Mouse (Mus musculus): ENCODE data around the gene Ifnar2. TPM values are rescaled to one million over a fixed set of nuclear protein-coding genes. Genes with fewer than 3 reads are reported as not detected.
A peak's percentile ranks its signal among the peaks of the same experiment; 100 is the strongest.

Ifnar2 gene
- polyA plus RNA-seq, 1 experiment from 2014 or later, result 53.9 TPM

DNA sequence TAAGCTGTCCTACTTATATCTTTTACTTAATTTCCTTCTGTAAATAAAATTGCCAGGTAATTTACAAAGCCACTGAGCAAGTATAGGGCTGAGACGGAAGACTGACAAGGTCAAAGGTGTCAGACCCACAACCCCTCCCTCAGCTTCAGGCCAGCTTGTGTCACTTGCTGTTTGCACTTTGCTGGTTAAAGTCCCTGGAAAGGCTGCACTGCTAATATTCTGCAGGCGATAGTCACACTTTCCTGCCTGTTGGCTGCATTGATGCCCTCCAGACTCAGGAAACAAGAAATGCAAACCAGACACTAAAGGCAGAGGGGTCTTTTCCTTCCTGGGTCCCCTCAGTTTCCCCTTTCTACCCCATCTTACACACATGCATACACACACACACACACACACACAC, 10.6 kb upstream of the Ifnar2 start:
- no peak overlapping the region for H3K9ac ChIP-seq (ENCODE audit: low read depth, low read length)
- 51% methylated on average over 2 of the region's 2 CpGs for WGBS (ENCODE audit: insufficient replicate concordance)

DNA sequence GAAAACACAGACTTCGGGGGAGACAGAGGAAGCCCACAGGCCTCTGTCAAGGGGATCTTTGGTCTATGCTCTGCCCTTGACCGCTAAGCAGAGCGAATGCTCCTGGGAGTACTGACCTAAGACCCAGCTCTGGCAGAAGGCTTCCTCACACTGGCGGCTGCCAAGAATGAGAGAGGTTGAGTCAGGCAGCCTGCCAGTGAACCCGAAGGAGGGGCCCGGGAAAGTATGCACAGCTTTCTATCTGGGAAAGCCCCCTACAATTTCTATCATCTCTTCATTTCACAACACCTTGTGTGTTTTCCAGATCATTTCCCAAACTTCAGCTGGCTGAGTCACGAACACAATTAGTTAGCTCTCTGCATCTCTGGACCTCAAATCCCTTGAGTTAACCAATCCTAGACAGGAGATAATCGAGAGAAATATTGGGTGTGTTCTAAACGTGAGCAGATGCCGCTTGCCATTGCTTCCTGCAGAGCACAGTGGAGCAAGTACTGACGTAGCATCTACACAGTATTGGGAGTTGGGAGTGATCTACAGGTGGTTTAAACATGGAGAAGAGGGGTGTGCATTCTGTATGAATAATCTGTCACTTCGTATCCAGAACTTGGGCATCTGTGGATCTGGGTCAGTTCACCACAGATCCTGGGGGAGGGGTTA, 9.8 kb upstream of the Ifnar2 start:
- Histone ChIP-seq H3K4me1 (ENCODE audit: control insufficient read depth, insufficient read depth, low read length) (peaks cover 12% of the 10 kb centered on the region; the same call in 1 of the 2 replicates), H3K9ac (ENCODE audit: low read depth, low read length) (no peak overlapping the region), H3K4me2 (peak overlapping the region; percentile 18; the same call in 1 of the 2 replicates), H3K36me3 (ENCODE audit: control insufficient read depth, insufficient read depth, low read length) (no peaks in the 10 kb centered on the region), H3K27ac (ENCODE audit: low read depth, low read length) (peak overlapping the region; percentile 77), H3K4me3 (ENCODE audit: low read depth, low read length) (no peak overlapping the region), H3K27me3 (ENCODE audit: control insufficient read depth, insufficient read depth, low read length) (no peaks in the 10 kb centered on the region), H3K9me3 (replicated peaks; ENCODE audit: control insufficient read depth, low read length) (no peaks in the 10 kb centered on the region)
- ATAC-seq (replicated peaks; ENCODE audit: insufficient number of reproducible peaks, low FRiP score, low TSS enrichment), result peak; percentile 49; the same call in 1 of the 2 replicates
- WGBS (ENCODE audit: insufficient replicate concordance), result 56% methylated on average over 12 of the region's 12 CpGs

More for the DNA sequence above, 10.6 kb upstream of the Ifnar2 start:
- Histone ChIP-seq H3K4me1 (ENCODE audit: control insufficient read depth, insufficient read depth, low read length) (peaks cover 13% of the 10 kb centered on the region; the same call in 1 of the 2 replicates), H3K9me3 (replicated peaks; ENCODE audit: control insufficient read depth, low read length) (no peaks in the 10 kb centered on the region), H3K36me3 (ENCODE audit: control insufficient read depth, insufficient read depth, low read length) (no peaks in the 10 kb centered on the region), H3K27ac (ENCODE audit: low read depth, low read length) (peak overlapping the region; percentile 77), H3K27me3 (ENCODE audit: control insufficient read depth, insufficient read depth, low read length) (no peaks in the 10 kb centered on the region), H3K4me2 (no peak overlapping the region), H3K4me3 (ENCODE audit: low read depth, low read length) (no peak overlapping the region)
- no peak for ATAC-seq (replicated peaks; ENCODE audit: insufficient number of reproducible peaks, low FRiP score, low TSS enrichment)

- 28% methylated on average over 3 of the region's 3 CpGs for WGBS (ENCODE audit: insufficient replicate concordance)
- Histone ChIP-seq H3K9ac (ENCODE audit: low read depth, low read length) (no peak overlapping the region), H3K4me3 (ENCODE audit: low read depth, low read length) (no peak overlapping the region), H3K36me3 (ENCODE audit: control insufficient read depth, insufficient read depth, low read length) (no peaks in the 10 kb centered on the region), H3K9me3 (replicated peaks; ENCODE audit: control insufficient read depth, low read length) (no peaks in the 10 kb centered on the region), H3K27ac (ENCODE audit: low read depth, low read length) (peak overlapping the region; percentile 77), H3K27me3 (ENCODE audit: control insufficient read depth, insufficient read depth, low read length) (no peaks in the 10 kb centered on the region), H3K4me1 (ENCODE audit: control insufficient read depth, insufficient read depth, low read length) (peaks cover 11% of the 10 kb centered on the region; the same call in 1 of the 2 replicates), H3K4me2 (0 out of 2 replicates have a peak overlapping the region, but pooled peaks have one; percentile 18)
- no peak; the same call in 1 of the 2 replicates for ATAC-seq (replicated peaks; ENCODE audit: insufficient number of reproducible peaks, low FRiP score, low TSS enrichment)
Measured at GRCm38 (mm10) chr16:91363483-91363882, 9.1 kb upstream of the Ifnar2 start.

GRCm38 (mm10) chr16:91366567-91366966, 6.0 kb upstream of the Ifnar2 start:
- Histone ChIP-seq H3K4me1 (ENCODE audit: control insufficient read depth, insufficient read depth, low read length) (peaks cover 11% of the 10 kb centered on the region; the same call in 1 of the 2 replicates), H3K27me3 (ENCODE audit: control insufficient read depth, insufficient read depth, low read length) (no peaks in the 10 kb centered on the region), H3K9me3 (replicated peaks; ENCODE audit: control insufficient read depth, low read length) (no peaks in the 10 kb centered on the region), H3K9ac (ENCODE audit: low read depth, low read length) (no peak overlapping the region), H3K4me2 (no peak overlapping the region), H3K4me3 (ENCODE audit: low read depth, low read length) (no peak overlapping the region), H3K36me3 (ENCODE audit: control insufficient read depth, insufficient read depth, low read length) (no peaks in the 10 kb centered on the region), H3K27ac (ENCODE audit: low read depth, low read length) (no peak overlapping the region)
- ATAC-seq (replicated peaks; ENCODE audit: insufficient number of reproducible peaks, low FRiP score, low TSS enrichment), result no peak

DNA sequence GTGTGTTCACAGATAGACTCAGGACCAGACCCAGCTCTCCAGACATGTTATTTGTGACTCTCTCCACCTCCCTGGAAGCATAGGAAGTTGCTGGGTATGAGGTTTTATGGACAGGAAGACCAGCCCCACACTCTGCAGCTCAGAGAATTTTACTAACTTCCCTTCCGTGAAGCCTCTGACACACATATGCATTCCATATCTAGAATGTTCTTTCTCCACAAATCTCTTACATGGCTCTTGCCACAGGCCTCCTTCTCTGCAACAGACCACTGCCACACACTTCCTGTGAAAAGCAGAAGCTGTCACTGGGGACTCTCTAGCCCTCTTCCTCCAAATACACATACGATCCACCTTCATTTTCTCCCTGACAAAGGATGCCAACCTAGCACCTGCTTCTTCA, 5.5 kb upstream of the Ifnar2 start:
- Histone ChIP-seq H3K4me2 (no peak overlapping the region), H3K27ac (ENCODE audit: low read depth, low read length) (no peak overlapping the region), H3K4me3 (ENCODE audit: low read depth, low read length) (no peak overlapping the region), H3K9ac (ENCODE audit: low read depth, low read length) (no peak overlapping the region), H3K4me1 (ENCODE audit: control insufficient read depth, insufficient read depth, low read length) (peaks cover 10% of the 10 kb centered on the region), H3K27me3 (ENCODE audit: control insufficient read depth, insufficient read depth, low read length) (no peaks in the 10 kb centered on the region), H3K36me3 (ENCODE audit: control insufficient read depth, insufficient read depth, low read length) (no peaks in the 10 kb centered on the region), H3K9me3 (replicated peaks; ENCODE audit: control insufficient read depth, low read length) (no peaks in the 10 kb centered on the region)
- 80% methylated on average over 2 of the region's 2 CpGs for WGBS (ENCODE audit: insufficient replicate concordance)
- ATAC-seq (replicated peaks; ENCODE audit: insufficient number of reproducible peaks, low FRiP score, low TSS enrichment), result no peak

DNA sequence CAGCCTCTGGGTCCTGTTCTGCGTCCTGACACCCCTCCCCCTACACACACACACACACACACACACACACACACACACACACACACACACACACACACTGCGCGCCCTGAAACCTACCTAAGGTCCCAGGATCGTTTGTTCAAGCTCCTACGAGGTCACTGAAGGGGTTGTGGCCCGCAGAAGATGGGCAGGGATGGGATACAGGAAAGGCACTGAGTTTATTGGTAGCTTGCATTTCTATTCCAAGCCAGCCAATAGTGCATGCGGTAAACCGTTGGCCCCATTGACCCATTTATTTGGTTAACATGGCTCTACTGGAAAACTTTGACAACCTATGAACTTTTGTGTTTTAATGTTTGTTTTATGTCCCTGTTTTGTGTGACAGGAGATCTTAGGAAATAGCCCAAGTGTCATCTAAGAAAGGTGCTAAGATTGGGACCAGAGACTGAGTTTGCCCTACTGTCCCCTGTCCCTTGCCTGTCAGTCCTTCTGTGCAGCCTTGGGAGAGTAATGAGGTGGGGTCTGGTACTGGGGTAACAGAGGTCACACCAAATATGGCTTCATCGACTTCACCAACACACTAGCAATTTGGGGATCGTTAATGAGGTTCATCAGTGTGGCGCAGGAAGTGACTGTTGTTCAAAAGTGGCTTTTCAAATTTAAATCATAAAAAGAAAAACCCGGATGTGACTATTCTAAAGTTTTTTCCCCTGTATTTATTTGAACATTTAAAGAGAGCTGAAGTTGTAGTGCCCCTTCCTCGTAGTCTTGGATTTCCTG, 1.1 kb downstream of the Ifnar2 start:
- Histone ChIP-seq H3K36me3 (ENCODE audit: control insufficient read depth, insufficient read depth, low read length) (peaks cover 3% of the 10 kb centered on the region; the same call in 1 of the 2 replicates), H3K9ac (ENCODE audit: low read depth, low read length) (peak overlapping the region; percentile 97), H3K9me3 (replicated peaks; ENCODE audit: control insufficient read depth, low read length) (no peaks in the 10 kb centered on the region), H3K4me1 (ENCODE audit: control insufficient read depth, insufficient read depth, low read length) (peaks cover 11% of the 10 kb centered on the region), H3K4me3 (ENCODE audit: low read depth, low read length) (peak overlapping the region; percentile 86), H3K27me3 (ENCODE audit: control insufficient read depth, insufficient read depth, low read length) (no peaks in the 10 kb centered on the region), H3K4me2 (peak overlapping the region; percentile 83), H3K27ac (ENCODE audit: low read depth, low read length) (peak overlapping the region; percentile 96)
- 33% methylated on average over 13 of the region's 13 CpGs for WGBS (ENCODE audit: insufficient replicate concordance)
- ATAC-seq (replicated peaks; ENCODE audit: insufficient number of reproducible peaks, low FRiP score, low TSS enrichment), result no peak

DNA sequence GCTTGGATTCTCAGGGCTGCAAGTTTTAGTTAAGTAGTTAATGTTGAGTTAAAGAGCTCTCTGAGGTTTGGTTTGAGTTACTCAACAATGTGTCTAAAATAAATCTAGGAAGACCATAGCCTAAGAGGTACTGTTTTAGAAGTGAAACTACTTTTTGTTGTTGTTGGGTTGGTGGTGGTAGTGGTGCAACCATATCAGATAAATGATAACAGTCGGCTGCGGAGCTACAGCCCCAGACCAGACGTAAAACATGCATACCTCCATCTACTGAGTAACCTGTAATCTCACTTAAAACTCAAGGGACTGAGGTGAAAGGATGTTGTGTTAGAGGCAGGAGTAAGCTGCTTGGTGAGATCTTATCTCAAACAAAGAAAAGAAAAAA, 1.7 kb downstream of the Ifnar2 start:
- no peak overlapping the region for H3K9ac ChIP-seq (ENCODE audit: low read depth, low read length)
- peak overlapping the region; percentile 83 for H3K4me2 ChIP-seq
- peaks cover 17% of the 10 kb centered on the region for H3K4me1 ChIP-seq (ENCODE audit: control insufficient read depth, insufficient read depth, low read length)
- no peak for ATAC-seq (replicated peaks; ENCODE audit: insufficient number of reproducible peaks, low FRiP score, low TSS enrichment)
- peaks cover 3% of the 10 kb centered on the region; the same call in 1 of the 2 replicates for H3K36me3 ChIP-seq (ENCODE audit: control insufficient read depth, insufficient read depth, low read length)
- peak overlapping the region; percentile 86 for H3K4me3 ChIP-seq (ENCODE audit: low read depth, low read length)
- H3K27ac ChIP-seq (ENCODE audit: low read depth, low read length), result no peak overlapping the region
- H3K9me3 ChIP-seq (replicated peaks; ENCODE audit: control insufficient read depth, low read length), result no peaks in the 10 kb centered on the region
- no peaks in the 10 kb centered on the region for H3K27me3 ChIP-seq (ENCODE audit: control insufficient read depth, insufficient read depth, low read length)
- WGBS (ENCODE audit: insufficient replicate concordance), result 35% methylated on average over 3 of the region's 3 CpGs

DNA sequence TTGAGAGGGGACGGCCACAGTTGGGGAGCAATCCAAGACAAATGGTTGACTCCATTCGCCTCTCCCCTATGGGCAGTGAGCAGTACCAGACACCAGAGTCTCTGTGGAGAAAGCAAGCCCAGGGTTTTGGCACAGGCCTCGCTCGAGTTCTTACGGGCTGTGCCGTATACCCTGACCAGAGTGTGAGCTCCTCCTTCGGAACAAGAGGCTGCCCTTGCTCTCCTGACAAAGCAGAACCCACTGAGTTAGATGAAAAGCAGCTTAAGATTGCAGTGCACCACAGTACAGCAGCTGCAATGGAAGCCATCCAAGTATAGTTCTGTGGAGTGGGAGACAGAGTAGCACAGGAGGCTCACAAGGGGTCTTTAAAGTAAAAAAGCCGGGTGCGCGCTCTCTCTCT, 4.1 kb downstream of the Ifnar2 start:
- no peak overlapping the region for H3K4me3 ChIP-seq (ENCODE audit: low read depth, low read length)
- 95% methylated on average over 10 of the region's 10 CpGs for WGBS (ENCODE audit: insufficient replicate concordance)
- H3K9me3 ChIP-seq (replicated peaks; ENCODE audit: control insufficient read depth, low read length), result no peaks in the 10 kb centered on the region
- no peak for ATAC-seq (replicated peaks; ENCODE audit: insufficient number of reproducible peaks, low FRiP score, low TSS enrichment)
- H3K36me3 ChIP-seq (ENCODE audit: control insufficient read depth, insufficient read depth, low read length), result peaks cover 3% of the 10 kb centered on the region; the same call in 1 of the 2 replicates
- no peak overlapping the region for H3K4me2 ChIP-seq
- no peaks in the 10 kb centered on the region for H3K27me3 ChIP-seq (ENCODE audit: control insufficient read depth, insufficient read depth, low read length)
- H3K4me1 ChIP-seq (ENCODE audit: control insufficient read depth, insufficient read depth, low read length), result peaks cover 19% of the 10 kb centered on the region
- no peak overlapping the region for H3K9ac ChIP-seq (ENCODE audit: low read depth, low read length)
- no peak overlapping the region for H3K27ac ChIP-seq (ENCODE audit: low read depth, low read length)
